Mouse (Mus musculus) kidney, postnatal 4 days (tissue): Measurements from ENCODE around the gene E130114P18Rik.

Source experiments
- DNase-seq, 2 experiments: peaks; one replicate each; pipeline ENCODE4 v3.0.0; 2021; ENCODE audit warnings: mixed read lengths in 2 of 2

E130114P18Rik gene

GRCm38 (mm10) chr4:97775494-97776265, 2.2 kb downstream of the E130114P18Rik start:
- DNase-seq: peak; percentile 16 to 36

GRCm38 (mm10) chr4:97775059-97775458, 2.8 kb downstream of the E130114P18Rik start:
- peak; percentile 77 to 87 for DNase-seq

GRCm38 (mm10) chr4:97774446-97774950, 3.4 kb downstream of the E130114P18Rik start:
- peak; percentile 21 to 33 for DNase-seq

GRCm38 (mm10) chr4:97773791-97774190, 4.1 kb downstream of the E130114P18Rik start:
- DNase-seq: no peak

- DNase-seq: peak; percentile 79 to 89
Observed at GRCm38 (mm10) chr4:97773110-97773593, 4.7 kb downstream of the E130114P18Rik start.

GRCm38 (mm10) chr4:97772641-97773040, 5.2 kb downstream of the E130114P18Rik start, which contains the start of gene Nfia:
Gene Nfia, plus strand, starts transcription at chr4:97772734.
- DNase-seq: no peak

GRCm38 (mm10) chr4:97772084-97772484, 5.8 kb downstream of the E130114P18Rik start:
- DNase-seq: peak; percentile 96 to 98

- no peak for DNase-seq
Observed at GRCm38 (mm10) chr4:97771426-97771825, 6.5 kb downstream of the E130114P18Rik start.

GRCm38 (mm10) chr4:97769861-97770260, 8.0 kb downstream of the E130114P18Rik start:
- no peak for DNase-seq

- no peak for DNase-seq
Observed at GRCm38 (mm10) chr4:97767516-97767915, 10.4 kb downstream of the E130114P18Rik start.

- no peak for DNase-seq
Observed at GRCm38 (mm10) chr4:97767025-97767424, 10.9 kb downstream of the E130114P18Rik start.

- no peak for DNase-seq
Observed at GRCm38 (mm10) chr4:97766100-97766499, 11.8 kb downstream of the E130114P18Rik start.

- peak in 1 of 2 experiments; percentile 41 for DNase-seq
Observed at GRCm38 (mm10) chr4:97765341-97766020, 12.4 kb downstream of the E130114P18Rik start.

- DNase-seq: no peak
Observed at GRCm38 (mm10) chr4:97764616-97765015, 13.3 kb downstream of the E130114P18Rik start.

- no peak for DNase-seq
Observed at GRCm38 (mm10) chr4:97758661-97759060, 19.2 kb downstream of the E130114P18Rik start.

GRCm38 (mm10) chr4:97757978-97758461, 19.9 kb downstream of the E130114P18Rik start:
- DNase-seq: peak; percentile 50 to 67

GRCm38 (mm10) chr4:97757207-97757977, 20.5 kb downstream of the E130114P18Rik start:
- DNase-seq: peak; percentile 82 to 89

GRCm38 (mm10) chr4:97754241-97754640, 23.6 kb downstream of the E130114P18Rik start:
- DNase-seq: peak; percentile 50 to 73

GRCm38 (mm10) chr4:97753521-97753920, 24.4 kb downstream of the E130114P18Rik start:
- no peak for DNase-seq

GRCm38 (mm10) chr4:97752276-97753010, 25.4 kb downstream of the E130114P18Rik start:
- no peak for DNase-seq

- DNase-seq: peak; percentile 78 to 87
Observed at GRCm38 (mm10) chr4:97751483-97752251, 26.2 kb downstream of the E130114P18Rik start.
